Mouse (Mus musculus): ENCODE measurements at regions not wholly inside any gene's neighbourhood (a gene's known extent, or its start where the extent isn't known, plus 50 kb on each side); places are given as distances from the start of the nearest gene placed in this dataset.
"Not testable (repeated sequence)": the region's sequence is repeated elsewhere in the genome, so short reads cannot be mapped to it uniquely, and the experiment has no call there.

- no peak for DNase-seq (ENCODE audit: low spot score in 2 of 2)
Measured at GRCm38 (mm10) chr7:116679195-116679594, 175.0 kb downstream of the Nucb2 start.

- DNase-seq (ENCODE audit: low spot score in 2 of 2) = no peak
Measured at GRCm38 (mm10) chr7:116680523-116680922, 176.4 kb downstream of the Nucb2 start.

- DNase-seq (ENCODE audit: low spot score in 2 of 2) = no peak
Measured at GRCm38 (mm10) chr7:116681268-116681667, 177.1 kb downstream of the Nucb2 start.

GRCm38 (mm10) chr7:116700409-116700808, 196.2 kb downstream of the Nucb2 start:
- no peak for DNase-seq (ENCODE audit: low spot score in 2 of 2)

- DNase-seq (ENCODE audit: low spot score in 2 of 2) = peak; percentile 59 to 60
Measured at GRCm38 (mm10) chr7:116701466-116702342, 197.5 kb downstream of the Nucb2 start.

GRCm38 (mm10) chr7:116702596-116702995, 198.4 kb downstream of the Nucb2 start:
- no peak for DNase-seq (ENCODE audit: low spot score in 2 of 2)

DNA sequence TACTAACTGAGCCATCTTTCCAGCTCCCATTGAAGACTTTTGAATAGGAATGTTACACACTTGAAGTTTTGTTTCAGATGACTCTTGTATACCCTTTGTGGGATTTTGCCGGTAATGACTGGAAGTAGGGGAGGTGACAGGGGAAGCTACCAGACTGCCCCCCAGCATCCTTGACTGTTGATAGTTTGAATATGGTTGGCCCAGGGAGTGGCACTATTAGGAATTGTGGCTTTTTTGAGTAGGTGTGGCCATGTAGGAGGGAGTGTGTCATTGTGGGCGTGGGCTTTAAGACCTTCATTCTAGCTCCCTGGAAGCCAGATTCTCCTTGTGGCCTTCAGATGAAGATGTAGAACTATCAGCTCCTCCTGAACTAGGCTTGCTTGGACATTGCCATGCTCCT, 207.4 kb downstream of the Nucb2 start:
- no peak for DNase-seq (ENCODE audit: low spot score in 2 of 2)

DNA sequence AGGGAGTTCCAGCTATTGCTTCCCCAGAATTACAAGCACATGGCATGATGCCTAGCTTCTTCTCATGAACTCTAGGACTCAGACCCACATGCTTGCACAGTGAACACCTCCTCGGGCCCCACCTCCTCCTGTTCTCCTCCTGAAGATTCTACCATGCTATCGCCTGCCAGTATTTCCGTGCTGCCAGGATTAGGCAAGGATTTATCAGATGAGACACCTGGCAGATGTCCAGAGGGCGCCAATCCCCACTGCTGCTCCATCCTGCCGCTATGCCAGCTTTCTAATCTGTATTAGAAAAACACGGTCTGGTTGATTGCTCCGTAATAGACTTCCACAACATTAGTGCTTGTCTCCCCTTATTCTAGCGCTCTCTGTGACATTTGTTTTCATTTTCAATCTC, 209.0 kb downstream of the Nucb2 start:
- no peak for DNase-seq (ENCODE audit: low spot score in 2 of 2)

DNA sequence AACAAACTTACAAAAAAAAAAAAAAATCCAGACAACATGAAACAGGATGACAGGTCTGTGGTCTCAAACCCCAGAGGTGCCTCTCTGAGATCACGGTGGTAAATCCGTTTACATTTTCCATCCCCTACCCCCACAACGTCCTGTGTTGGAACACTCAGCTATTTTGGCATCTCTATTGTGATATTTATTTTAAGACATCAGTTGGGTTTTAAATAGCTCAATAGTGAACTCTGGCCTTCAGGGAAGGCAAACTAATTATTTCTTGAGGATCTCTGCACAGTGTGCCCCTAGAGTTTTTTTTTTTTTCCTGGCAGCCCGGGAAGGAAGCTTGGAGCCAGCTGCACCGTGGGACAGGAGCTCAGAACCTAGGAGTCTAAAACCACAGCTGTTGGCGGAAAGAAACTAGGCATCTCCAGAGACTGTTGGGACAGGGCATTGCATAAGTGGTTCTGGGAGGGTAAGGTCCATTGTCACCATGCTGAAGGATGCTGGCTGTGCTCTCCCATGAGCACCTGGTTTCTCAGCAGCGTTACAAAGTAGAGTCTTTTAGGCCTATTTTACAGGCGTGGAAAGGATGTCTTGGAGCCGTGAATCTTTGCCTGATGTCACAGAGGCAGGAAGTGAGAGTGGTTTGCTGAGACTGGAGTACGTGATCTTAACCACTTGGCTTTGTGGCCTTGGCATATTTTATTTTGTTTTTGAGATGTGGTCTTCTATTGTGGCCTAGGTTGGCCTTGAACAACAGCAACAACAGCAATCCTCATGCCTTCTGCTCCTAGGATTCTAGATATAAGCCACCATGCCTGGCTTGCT, 211.3 kb downstream of the Nucb2 start:
- peak in 1 of 2 experiments; percentile 18 for DNase-seq (ENCODE audit: low spot score in 2 of 2)

GRCm38 (mm10) chr7:116728379-116728778, 224.2 kb downstream of the Nucb2 start:
- no peak for DNase-seq (ENCODE audit: low spot score in 2 of 2)

DNA sequence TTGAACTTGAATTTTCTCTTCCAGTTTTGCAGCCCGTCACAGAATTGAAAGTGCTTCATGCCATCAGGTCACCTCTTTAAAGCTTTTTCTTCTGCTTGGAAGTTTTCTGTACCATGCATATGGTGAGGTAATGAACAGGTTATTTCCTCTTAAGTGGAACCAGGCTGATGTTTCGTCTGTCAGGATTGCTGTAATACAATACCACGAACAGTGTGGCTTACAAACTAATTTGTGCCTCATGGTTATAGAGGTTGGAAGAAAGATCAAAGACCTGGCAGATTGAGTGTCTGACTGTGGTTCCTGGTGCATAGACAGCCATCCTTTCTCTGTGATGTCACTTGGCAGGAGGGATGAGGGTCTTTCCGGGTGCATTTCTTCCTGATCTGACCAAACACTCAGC, 225.6 kb downstream of the Nucb2 start:
- DNase-seq (ENCODE audit: low spot score in 2 of 2) = no peak

DNA sequence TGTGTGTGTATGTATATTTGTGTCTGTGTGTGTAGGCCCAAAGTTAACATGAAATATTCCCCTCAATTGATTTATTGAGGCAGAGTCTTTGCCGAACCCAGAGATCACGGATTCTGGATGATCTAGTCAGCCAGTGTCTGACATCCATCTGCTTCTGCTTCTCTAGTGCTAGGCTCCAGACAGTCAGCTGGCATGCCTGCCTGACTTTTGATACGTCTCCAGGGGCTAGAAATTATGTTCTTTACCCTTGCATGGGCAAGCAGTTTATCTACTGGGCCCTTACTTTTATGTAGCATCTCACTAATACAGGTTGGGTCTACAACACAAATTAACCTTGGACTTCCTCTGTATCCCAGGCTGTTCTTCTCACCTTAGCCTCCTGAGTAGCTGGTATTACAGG, 231.5 kb downstream of the Nucb2 start:
- DNase-seq (ENCODE audit: low spot score in 2 of 2) = no peak

DNA sequence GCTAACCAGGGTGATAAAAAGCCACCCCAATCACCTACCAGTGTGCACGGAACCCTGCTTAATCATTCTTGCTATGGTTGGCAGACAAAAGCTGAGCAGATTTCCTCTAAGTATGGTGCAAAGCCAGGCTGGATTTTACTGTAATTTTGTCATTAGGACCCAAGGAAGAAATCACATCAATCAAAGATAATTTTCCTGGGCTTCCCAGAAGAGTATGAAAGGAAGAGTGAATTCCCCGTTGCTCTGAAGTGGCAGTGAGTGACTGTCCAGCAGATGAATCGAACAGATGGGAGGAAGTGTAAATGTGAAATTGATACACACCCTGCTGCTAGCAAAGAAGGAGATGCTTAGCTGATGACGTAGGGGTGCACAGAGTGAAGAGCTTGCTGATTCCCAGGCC, 232.2 kb downstream of the Nucb2 start:
- no peak for DNase-seq (ENCODE audit: low spot score in 2 of 2)

DNA sequence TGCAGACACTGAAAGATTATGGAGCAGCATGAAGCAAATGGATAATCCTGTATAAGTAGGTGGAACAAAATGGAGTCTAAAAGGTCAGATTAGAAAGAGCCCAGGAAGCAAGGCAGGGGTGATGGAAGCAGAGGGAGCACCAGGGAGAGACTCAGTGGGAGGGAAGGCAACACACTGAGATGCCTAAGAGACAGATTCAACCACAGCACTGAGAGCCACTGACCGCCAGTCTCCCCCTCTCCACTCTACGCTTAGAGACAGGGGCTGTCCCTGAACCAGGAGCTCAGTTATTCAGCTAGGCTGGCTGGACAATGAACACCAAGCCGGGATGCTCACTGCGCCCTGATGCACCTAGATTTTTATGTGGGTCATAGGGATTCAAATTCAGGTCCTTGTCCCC, 233.8 kb downstream of the Nucb2 start:
- DNase-seq (ENCODE audit: low spot score in 2 of 2) = no peak

DNA sequence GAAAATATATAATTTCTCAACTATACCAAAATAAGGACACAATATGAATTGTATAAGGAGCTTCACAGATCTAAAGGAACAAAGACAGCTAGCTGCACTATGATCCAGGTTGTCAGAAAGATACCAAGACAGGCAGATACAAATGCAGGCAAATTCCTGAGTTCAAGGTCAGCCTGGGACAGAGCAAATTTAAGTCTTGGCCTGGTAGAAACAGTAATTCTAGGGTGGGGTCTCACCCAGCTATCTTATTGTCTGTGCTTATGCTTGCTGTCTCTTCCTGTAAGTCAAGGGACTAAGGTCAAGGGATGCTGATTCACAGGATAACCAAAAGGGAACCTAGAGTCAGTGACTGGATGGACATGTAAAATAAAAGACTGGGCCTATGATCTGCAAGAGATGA, 250.4 kb downstream of the Nucb2 start:
- DNase-seq (ENCODE audit: low spot score in 2 of 2) = no peak

- DNase-seq (ENCODE audit: low spot score in 2 of 2) = not testable (repeated sequence)
Measured at GRCm38 (mm10) chr7:116792181-116792580, 288.0 kb downstream of the Nucb2 start.

GRCm38 (mm10) chr7:116808475-116808874, 304.3 kb downstream of the Nucb2 start:
- DNase-seq (ENCODE audit: low spot score in 2 of 2) = no peak

GRCm38 (mm10) chr7:116816494-116816893, 312.3 kb downstream of the Nucb2 start:
- no peak for DNase-seq (ENCODE audit: low spot score in 2 of 2)

DNA sequence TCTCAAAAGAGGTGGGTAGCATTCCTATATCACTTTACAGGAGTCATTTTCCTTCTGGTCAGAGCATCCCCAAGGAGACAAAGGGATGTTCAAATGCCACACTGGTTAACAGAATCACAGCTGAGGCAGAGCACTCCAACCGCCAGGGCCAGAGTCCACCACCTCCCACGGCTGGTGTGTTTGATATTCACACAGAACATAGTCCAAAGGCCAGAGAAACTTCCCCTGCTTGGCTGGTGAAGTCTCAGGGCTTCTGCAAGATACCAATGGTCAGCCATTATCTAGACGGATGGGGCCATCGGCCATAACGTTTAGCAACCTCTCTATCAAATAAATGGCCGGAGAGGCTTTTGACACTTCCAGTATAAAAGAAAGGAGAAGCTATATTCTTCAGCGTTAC, 313.8 kb downstream of the Nucb2 start:
- no peak for DNase-seq (ENCODE audit: low spot score in 2 of 2)

DNA sequence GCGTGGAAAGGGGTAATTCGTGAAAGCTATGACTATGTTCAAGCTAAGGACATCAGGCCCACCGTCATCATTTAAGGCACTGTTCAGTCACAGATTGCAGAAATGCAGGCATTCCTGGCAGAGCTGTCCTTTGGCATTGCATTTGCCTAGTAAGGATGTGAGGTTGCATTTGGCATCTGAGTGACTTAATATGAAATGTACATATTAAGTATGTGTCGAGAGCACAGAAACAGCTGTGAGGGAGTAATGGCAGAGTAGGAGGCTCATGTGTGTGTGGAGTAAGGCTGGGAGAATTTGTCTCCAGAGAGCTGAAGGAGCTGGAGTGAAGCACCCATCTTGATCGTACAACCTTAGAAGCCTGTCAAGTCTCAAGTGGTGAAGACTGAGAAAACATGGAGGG, 316.4 kb downstream of the Nucb2 start:
- DNase-seq (ENCODE audit: low spot score in 2 of 2) = no peak

- peak; percentile 40 for DNase-seq (ENCODE audit: low spot score in 2 of 2)
Measured at GRCm38 (mm10) chr7:116842894-116843293, 338.7 kb downstream of the Nucb2 start.

- DNase-seq (ENCODE audit: low spot score in 2 of 2) = no peak
Measured at GRCm38 (mm10) chr7:116847846-116848730, 343.9 kb downstream of the Nucb2 start.
